Mouse (Mus musculus): ENCODE measurements at regions not wholly inside any gene's neighbourhood (a gene's known extent, or its start where the extent isn't known, plus 50 kb on each side); places are given as distances from the start of the nearest gene placed in this dataset.

GRCm38 (mm10) chr6:120614526-120614925 is 51.6 kb upstream of the Cecr2 start:
- DNase-seq (ENCODE audit: low spot score in 2 of 2) = no peak

- DNase-seq (ENCODE audit: low spot score in 2 of 2) = no peak
Observed at GRCm38 (mm10) chr6:120612346-120612745, 53.8 kb upstream of the Cecr2 start.

- DNase-seq (ENCODE audit: low spot score in 2 of 2) = no peak
Observed at GRCm38 (mm10) chr6:120609858-120610257, 56.3 kb upstream of the Cecr2 start.

GRCm38 (mm10) chr6:120605471-120605870 is 60.7 kb upstream of the Cecr2 start:
- no peak for DNase-seq (ENCODE audit: low spot score in 2 of 2)

GRCm38 (mm10) chr6:120604020-120604958 is 61.9 kb upstream of the Cecr2 start:
- DNase-seq (ENCODE audit: low spot score in 2 of 2) = no peak

- no peak for DNase-seq (ENCODE audit: low spot score in 2 of 2)
Observed at GRCm38 (mm10) chr6:120603454-120603853, 62.7 kb upstream of the Cecr2 start.

GRCm38 (mm10) chr6:120600376-120600775 is 65.8 kb upstream of the Cecr2 start:
- DNase-seq (ENCODE audit: low spot score in 2 of 2) = no peak

- DNase-seq (ENCODE audit: low spot score in 2 of 2) = no peak
Observed at GRCm38 (mm10) chr6:120598471-120598870, 67.4 kb upstream of the Hdhd5 start.

GRCm38 (mm10) chr6:120597887-120598286 is 66.8 kb upstream of the Hdhd5 start:
- DNase-seq (ENCODE audit: low spot score in 2 of 2) = no peak

- no peak for DNase-seq (ENCODE audit: low spot score in 2 of 2)
Observed at GRCm38 (mm10) chr6:120596717-120597116, 65.6 kb upstream of the Hdhd5 start.

GRCm38 (mm10) chr6:120594463-120594862 is 63.3 kb upstream of the Hdhd5 start:
- DNase-seq (ENCODE audit: low spot score in 2 of 2) = no peak

GRCm38 (mm10) chr6:120592705-120593104 is 61.6 kb upstream of the Hdhd5 start:
- no peak for DNase-seq (ENCODE audit: low spot score in 2 of 2)

- no peak for DNase-seq (ENCODE audit: low spot score in 2 of 2)
Observed at GRCm38 (mm10) chr6:120592031-120592681, 61.0 kb upstream of the Hdhd5 start.

- DNase-seq (ENCODE audit: low spot score in 2 of 2) = peak in 1 of 2 experiments; percentile 25
Observed at GRCm38 (mm10) chr6:120590191-120590590, 59.1 kb upstream of the Hdhd5 start.

GRCm38 (mm10) chr6:120588701-120589659 is 57.9 kb upstream of the Hdhd5 start:
- DNase-seq (ENCODE audit: low spot score in 2 of 2) = no peak

- no peak for DNase-seq (ENCODE audit: low spot score in 2 of 2)
Observed at GRCm38 (mm10) chr6:120585941-120586280, 54.8 kb upstream of the Hdhd5 start.

- DNase-seq (ENCODE audit: low spot score in 2 of 2) = no peak
Observed at GRCm38 (mm10) chr6:120585118-120585940, 54.2 kb upstream of the Hdhd5 start.

GRCm38 (mm10) chr6:120581748-120582147 is 50.6 kb upstream of the Hdhd5 start:
- DNase-seq (ENCODE audit: low spot score in 2 of 2) = no peak

Data from urinary bladder, postnatal 36 days (tissue).